Comparison of ENCODE assay signal across 7 mouse cellular contexts in genomic region chr4:46029552-46029951, GRCm38 (mm10). TPM values are rescaled to one million over a fixed set of nuclear protein-coding genes. Genes with fewer than 3 reads are reported as not detected.
DNase-seq lines count a peak whose midpoint lies in the region; ATAC-seq lines count a peak whose summit lies in the region.

No protein-coding gene starts in this region.

- H3K36me3 ChIP-seq in intestine, embryonic 14.5 days (ENCODE audit: control insufficient read depth, insufficient read depth, low read length), result no peaks in the 10 kb centered on the region
- H3K36me3 ChIP-seq in intestine, embryonic 16.5 days (ENCODE audit: control insufficient read depth, insufficient read depth, low read length), result no peaks in the 10 kb centered on the region

- no peak for ATAC-seq in intestine, embryonic 14.5 days (replicated peaks; ENCODE audit: low FRiP score, low TSS enrichment, low read depth)
- no peak for ATAC-seq in intestine, embryonic 16.5 days

- no peaks in the 10 kb centered on the region for H3K9me3 ChIP-seq in intestine, embryonic 14.5 days (ENCODE audit: control insufficient read depth, low read length)
- no peaks in the 10 kb centered on the region for H3K9me3 ChIP-seq in intestine, embryonic 16.5 days (ENCODE audit: control insufficient read depth, low read length)

- H3K4me1 ChIP-seq in intestine, embryonic 14.5 days (replicated peaks; ENCODE audit: control insufficient read depth, insufficient read depth, low read length), result no peaks in the 10 kb centered on the region
- no peaks in the 10 kb centered on the region for H3K4me1 ChIP-seq in intestine, embryonic 16.5 days (ENCODE audit: control insufficient read depth, insufficient read depth, low read length)

- 46% methylated on average over 9 of the region's 9 CpGs for WGBS in intestine, embryonic 14.5 days
- WGBS in intestine, embryonic 16.5 days, result 47% methylated on average over 9 of the region's 9 CpGs

- peak; percentile 66 for DNase-seq in intestine, embryonic 14.5 days (ENCODE audit: low spot score)
- DNase-seq in ES-CJ7 (ENCODE audit: low read depth, low spot score) (peak; percentile 56), MN1 (ENCODE audit: low spot score) (no peak)
- DNase-seq in brain, adult 2 months (ENCODE audit: low read depth, low spot score), result peak; percentile 33
- DNase-seq in lung, adult 18-20 months, result peak; percentile 45 to 56
- DNase-seq in urinary bladder, adult 18-20 months (ENCODE audit: low spot score in 2 of 2), result no peak

- H3K4me3 ChIP-seq in intestine, embryonic 14.5 days (ENCODE audit: low read depth, low read length), result no peak overlapping the region
- no peak overlapping the region for H3K4me3 ChIP-seq in intestine, embryonic 16.5 days (ENCODE audit: low read length)

- no peak overlapping the region for H3K9ac ChIP-seq in intestine, embryonic 14.5 days (ENCODE audit: low read length)
- no peak overlapping the region for H3K9ac ChIP-seq in intestine, embryonic 16.5 days (ENCODE audit: low read depth, low read length)

- no peaks in the 10 kb centered on the region for H3K27me3 ChIP-seq in intestine, embryonic 14.5 days (replicated peaks; ENCODE audit: control insufficient read depth, insufficient read depth, low read length)
- H3K27me3 ChIP-seq in intestine, embryonic 16.5 days (replicated peaks; ENCODE audit: control insufficient read depth, insufficient read depth, low read length), result no peaks in the 10 kb centered on the region

- H3K27ac ChIP-seq in intestine, embryonic 14.5 days (ENCODE audit: low read depth), result no peak overlapping the region
- no peak overlapping the region for H3K27ac ChIP-seq in intestine, embryonic 16.5 days (ENCODE audit: low read length)

- H3K4me2 ChIP-seq in intestine, embryonic 14.5 days (ENCODE audit: low read length), result no peak overlapping the region
- H3K4me2 ChIP-seq in intestine, embryonic 16.5 days (ENCODE audit: low read depth, low read length), result no peak overlapping the region

RNA-seq across cellular contexts. Expression of gene Tmod1, which starts 9.2 kb away (rescaled TPM):
- 2.5 TPM in 2 replicates for polyA plus RNA-seq in intestine, embryonic 14.5 days (2014; fragmentation: Nextera tagmentation; extraction: Ambion mirVana)
- 3.2 and 4.0 TPM in 2 replicates for polyA plus RNA-seq in intestine, embryonic 16.5 days (2015; fragmentation: Nextera tagmentation; extraction: Ambion mirVana)

Comparison
In these comparisons a context has a peak if more than half of its experiments do, and no peak if none do; other contexts are left out.
1. DNase-seq: peak in intestine, embryonic 14.5 days (single experiment), ES-CJ7 (single experiment), brain, adult 2 months (single experiment) and lung, adult 18-20 months (2 of 2); none in urinary bladder, adult 18-20 months (0 of 2) and MN1 (single experiment).